Mouse (Mus musculus): ENCODE results near the gene Ube2l6.

GRCm38 (mm10) chr2:84810886-84811577 is 12.4 kb downstream of the Ube2l6 start:
- TF ChIP-seq CTCF (IDR thresholded peaks at IDR 0.05; ENCODE audit: low read depth) (peak; percentile 95), EP300 (IDR thresholded peaks at IDR 0.05; ENCODE audit: low read depth) (no peak; the same call in 1 of the 2 replicates)
